Mouse (Mus musculus) lung, postnatal 14 days (tissue): ENCODE results near the gene Eno2.
"Not testable (repeated sequence)": the region's sequence is repeated elsewhere in the genome, so short reads cannot be mapped to it uniquely, and the experiment has no call there.

Source experiments
- DNase-seq: peaks from one replicate; pipeline ENCODE4 v3.0.0; 2021

Gene Eno2

GRCm38 (mm10) chr6:124769101-124769765 is at the start of gene Eno2:
Eno2 (minus strand) TSS chr6:124769673.
- DNase-seq = peak; percentile 46

GRCm38 (mm10) chr6:124817971-124818370 is 48.5 kb upstream of the Eno2 start:
- DNase-seq = no peak

GRCm38 (mm10) chr6:124817563-124817962 is 48.1 kb upstream of the Eno2 start:
- no peak for DNase-seq

- no peak for DNase-seq
Measured at GRCm38 (mm10) chr6:124817125-124817524, 47.7 kb upstream of the Eno2 start.

- no peak for DNase-seq
Measured at GRCm38 (mm10) chr6:124816611-124817010, 47.1 kb upstream of the Eno2 start.

GRCm38 (mm10) chr6:124814858-124815774 is 45.6 kb upstream of the Eno2 start:
- DNase-seq = no peak

- DNase-seq = no peak
Measured at GRCm38 (mm10) chr6:124814448-124814847, 45.0 kb upstream of the Eno2 start.

GRCm38 (mm10) chr6:124813933-124814332 is 44.5 kb upstream of the Eno2 start, which contains the start of gene Tpi1:
Tpi1 (minus strand) TSS chr6:124814296.
- DNase-seq = peak; percentile 91

GRCm38 (mm10) chr6:124813496-124813895 is 44.0 kb upstream of the Eno2 start:
- peak; percentile 56 for DNase-seq

- no peak for DNase-seq
Measured at GRCm38 (mm10) chr6:124812848-124813247, 43.4 kb upstream of the Eno2 start.

- DNase-seq = no peak
Measured at GRCm38 (mm10) chr6:124811701-124812560, 42.5 kb upstream of the Eno2 start.

- no peak for DNase-seq
Measured at GRCm38 (mm10) chr6:124811403-124811665, 41.9 kb upstream of the Eno2 start.

- not testable (repeated sequence) for DNase-seq
Measured at GRCm38 (mm10) chr6:124810566-124811402, 41.3 kb upstream of the Eno2 start.

- no peak for DNase-seq
Measured at GRCm38 (mm10) chr6:124809775-124810538, 40.5 kb upstream of the Eno2 start.

GRCm38 (mm10) chr6:124809052-124809774 is 39.7 kb upstream of the Eno2 start:
- DNase-seq = peak; percentile 86

- peak; percentile 78 for DNase-seq
Measured at GRCm38 (mm10) chr6:124808358-124809012, 39.0 kb upstream of the Eno2 start, which contains the start of gene Spsb2. Spsb2 (plus strand) TSS chr6:124808661.

- DNase-seq = no peak
Measured at GRCm38 (mm10) chr6:124807986-124808357, 38.5 kb upstream of the Eno2 start.

GRCm38 (mm10) chr6:124807366-124807765 is 37.9 kb upstream of the Eno2 start:
- DNase-seq = no peak

- DNase-seq = no peak
Measured at GRCm38 (mm10) chr6:124806446-124807140, 37.1 kb upstream of the Eno2 start.
